Mouse (Mus musculus): ENCODE measurements around the gene Abcb9. TPM values are rescaled to one million over a fixed set of nuclear protein-coding genes. Genes with fewer than 3 reads are reported as not detected.

Abcb9 gene
- polyA plus RNA-seq, 1 experiment from 2014 or later, result 3.8 TPM

DNA sequence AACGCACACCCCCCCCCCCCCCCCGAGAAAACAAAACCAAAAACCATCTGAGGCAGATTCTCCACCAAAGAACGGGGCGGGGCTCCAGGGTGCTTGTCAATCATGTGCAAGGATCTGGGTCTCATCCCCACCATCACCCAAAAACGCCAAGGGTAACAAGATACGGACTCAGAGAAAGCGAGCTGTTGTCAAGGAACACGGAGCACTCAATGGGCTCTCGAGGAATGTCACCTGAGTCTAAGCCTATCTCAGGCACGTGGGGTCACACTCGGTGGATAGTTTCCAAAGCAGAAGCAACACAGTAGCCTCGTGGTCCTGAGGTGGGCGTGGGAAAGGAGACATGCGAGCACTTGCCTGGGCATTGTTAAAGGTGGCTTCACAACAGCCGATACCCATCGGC, 81.9 kb downstream of the Abcb9 start:
- H3K4me3 ChIP-seq, result no peak overlapping the region
- H3K9ac ChIP-seq, result no peak overlapping the region
- no peaks in the 10 kb centered on the region for H3K9me3 ChIP-seq (replicated peaks)
- ATAC-seq (ENCODE audit: low FRiP score), result no peak
- WGBS, result 79% methylated on average over 16 of the region's 16 CpGs
- no peaks in the 10 kb centered on the region for H3K27me3 ChIP-seq
- H3K36me3 ChIP-seq, result peaks cover 17% of the 10 kb centered on the region
- H3K4me1 ChIP-seq, result peaks cover 86% of the 10 kb centered on the region
- H3K27ac ChIP-seq, result 0 out of 2 replicates have a peak overlapping the region, but pooled peaks have one; percentile 48
- H3K4me2 ChIP-seq (replicated peaks), result no peak overlapping the region

DNA sequence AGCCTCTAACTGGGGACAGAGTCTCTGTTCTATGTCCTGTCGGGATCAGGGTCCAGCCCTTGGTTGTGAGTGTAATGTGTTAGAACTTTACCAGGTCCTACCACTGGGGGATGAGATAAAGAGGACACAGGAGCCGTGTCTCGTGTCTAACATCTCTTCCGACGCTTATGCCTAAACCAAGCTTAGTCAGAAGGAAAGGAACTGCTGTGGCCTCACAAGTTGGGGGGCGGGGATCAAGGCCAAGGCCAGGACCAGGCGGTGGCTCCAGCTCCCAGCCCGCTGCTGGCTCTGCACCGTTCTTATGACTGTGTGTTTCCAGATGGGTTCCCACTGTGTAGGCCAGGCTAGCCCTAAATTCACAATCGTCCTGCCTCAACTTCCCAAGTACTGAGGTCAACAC, 82.7 kb downstream of the Abcb9 start:
- H3K4me2 ChIP-seq (replicated peaks), result no peak overlapping the region
- no peak overlapping the region for H3K4me3 ChIP-seq
- no peak for ATAC-seq (ENCODE audit: low FRiP score)
- H3K9me3 ChIP-seq (replicated peaks), result no peaks in the 10 kb centered on the region
- H3K4me1 ChIP-seq, result peaks cover 77% of the 10 kb centered on the region
- no peaks in the 10 kb centered on the region for H3K27me3 ChIP-seq
- H3K9ac ChIP-seq, result no peak overlapping the region
- WGBS, result 90% methylated on average over 10 of the region's 10 CpGs
- peaks cover 26% of the 10 kb centered on the region for H3K36me3 ChIP-seq
- peak overlapping the region; percentile 77 for H3K27ac ChIP-seq

DNA sequence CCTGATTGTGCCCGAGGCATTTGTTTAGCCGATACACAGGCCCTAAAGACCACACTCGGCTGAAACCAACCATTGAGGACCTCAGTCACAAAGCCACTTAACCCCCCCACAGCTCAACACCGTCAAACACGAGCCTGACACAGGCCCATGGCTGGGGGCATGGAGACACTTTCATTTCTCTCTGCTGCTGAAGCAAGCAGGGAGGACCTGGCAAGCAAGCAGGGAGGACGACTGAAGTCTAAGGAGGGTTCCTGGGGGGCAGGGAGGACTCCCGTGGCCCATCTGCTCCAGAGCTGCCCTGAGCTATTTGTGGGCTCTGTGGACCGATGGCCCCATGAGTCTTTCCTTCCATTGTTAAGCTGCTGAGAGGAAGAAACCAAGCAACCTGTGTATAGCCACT, 83.7 kb downstream of the Abcb9 start:
- Histone ChIP-seq H3K27me3 (no peaks in the 10 kb centered on the region), H3K27ac (peak overlapping the region; percentile 77), H3K9me3 (replicated peaks) (no peaks in the 10 kb centered on the region), H3K9ac (peak overlapping the region; percentile 44), H3K36me3 (peaks cover 35% of the 10 kb centered on the region), H3K4me2 (replicated peaks) (peak overlapping the region; percentile 32), H3K4me3 (no peak overlapping the region), H3K4me1 (peaks cover 68% of the 10 kb centered on the region)
- WGBS, result 7% methylated on average over 8 of the region's 8 CpGs
- ATAC-seq (ENCODE audit: low FRiP score), result no peak

Other genes starting within 250 kb of the Abcb9 start
- not detected in 2 replicates for gene Hcar2, start 230.3 kb downstream of the Abcb9 start, polyA plus RNA-seq (2016; fragmentation: Nextera tagmentation; extraction: Ambion mirVana)
- gene Hcar1, start 215.8 kb downstream of the Abcb9 start, polyA plus RNA-seq (2016; fragmentation: Nextera tagmentation; extraction: Ambion mirVana), result 0.18 and 0.50 TPM in 2 replicates
- gene Denr, start 188.6 kb downstream of the Abcb9 start, polyA plus RNA-seq (2016; fragmentation: Nextera tagmentation; extraction: Ambion mirVana), result 153 and 180 TPM in 2 replicates
- 3.4 and 4.0 TPM in 2 replicates for gene Gm43518, start 168.4 kb downstream of the Abcb9 start, polyA plus RNA-seq (2016; fragmentation: Nextera tagmentation; extraction: Ambion mirVana)
- gene Ccdc62, start 165.1 kb downstream of the Abcb9 start, polyA plus RNA-seq (2016; fragmentation: Nextera tagmentation; extraction: Ambion mirVana), result 5.3 and 7.4 TPM in 2 replicates
- 14.4 and 20.4 TPM in 2 replicates for gene Hip1r, start 122.2 kb downstream of the Abcb9 start, polyA plus RNA-seq (2016; fragmentation: Nextera tagmentation; extraction: Ambion mirVana)
- gene Vps37b, start 63.5 kb downstream of the Abcb9 start, polyA plus RNA-seq (2016; fragmentation: Nextera tagmentation; extraction: Ambion mirVana), result 70.8 and 78.6 TPM in 2 replicates
- 19.6 and 25.7 TPM in 2 replicates for gene Ogfod2, start 16.5 kb upstream of the Abcb9 start, polyA plus RNA-seq (2016; fragmentation: Nextera tagmentation; extraction: Ambion mirVana)
- 86.4 and 88.8 TPM in 2 replicates for gene Arl6ip4, start 20.3 kb upstream of the Abcb9 start, polyA plus RNA-seq (2016; fragmentation: Nextera tagmentation; extraction: Ambion mirVana)
- gene Pitpnm2, start 154.0 kb upstream of the Abcb9 start, polyA plus RNA-seq (2016; fragmentation: Nextera tagmentation; extraction: Ambion mirVana), result 6.9 and 7.0 TPM in 2 replicates
- 17.5 and 18.6 TPM in 2 replicates for gene Mphosph9, start 232.2 kb upstream of the Abcb9 start, polyA plus RNA-seq (2016; fragmentation: Nextera tagmentation; extraction: Ambion mirVana)
- gene 2810006K23Rik, start 232.3 kb upstream of the Abcb9 start, polyA plus RNA-seq (2016; fragmentation: Nextera tagmentation; extraction: Ambion mirVana), result 16.6 and 20.0 TPM in 2 replicates

Measured in hindbrain, embryonic 12.5 days (tissue).